Mouse (Mus musculus) gonadal fat pad, adult 2 months (tissue): ENCODE data around the gene Samd5. TPM values are rescaled to one million over a fixed set of nuclear protein-coding genes. Genes with fewer than 3 reads are reported as not detected.

Experiments
- DNase-seq: peaks from one replicate; pipeline ENCODE4 v3.0.0-alpha.2; 2012; ENCODE audit warnings: low read depth
- polyA plus RNA-seq: library from polyadenylated mRNA; depleted of rRNA; stranded (reverse); fragments of >200 nt; gene quantifications from 2 replicates; pipeline ENCODE4 v1.2.3, GENCODE M21; 2012; rRNA removed

The Samd5 gene
- polyA plus RNA-seq, 1 experiment: 3.1 TPM

DNA sequence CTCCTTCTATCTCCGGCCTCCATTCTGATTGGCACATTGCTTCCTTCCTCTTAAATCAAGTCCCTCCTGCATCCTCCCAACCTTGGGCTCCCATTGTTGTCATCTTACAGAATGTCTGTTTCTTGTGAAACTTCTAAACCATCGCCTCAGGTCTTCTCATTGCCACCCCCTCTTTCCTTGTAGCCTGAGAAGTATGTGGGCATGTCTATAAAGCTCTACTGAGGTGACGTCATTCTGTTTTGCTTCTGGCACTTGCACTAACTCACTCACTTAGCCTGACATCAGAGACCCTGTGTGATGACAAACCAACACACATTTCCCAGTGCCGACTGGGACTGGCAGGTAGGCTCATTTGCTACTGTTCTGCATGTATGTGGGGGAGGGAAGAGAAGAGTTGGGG lies 100.9 kb downstream of the Samd5 start:
- DNase-seq: peak; percentile 31

Other genes starting within 250 kb of the Samd5 start
- 11.6 and 16.3 TPM in 2 replicates for gene Stxbp5, start 225.9 kb upstream of the Samd5 start, polyA plus RNA-seq